Mouse (Mus musculus): ENCODE results near the gene Tas2r144. TPM values are rescaled to one million over a fixed set of nuclear protein-coding genes. Genes with fewer than 3 reads are reported as not detected.

The Tas2r144 gene
- not detected in 2 replicates for polyA plus RNA-seq (2012)

DNA sequence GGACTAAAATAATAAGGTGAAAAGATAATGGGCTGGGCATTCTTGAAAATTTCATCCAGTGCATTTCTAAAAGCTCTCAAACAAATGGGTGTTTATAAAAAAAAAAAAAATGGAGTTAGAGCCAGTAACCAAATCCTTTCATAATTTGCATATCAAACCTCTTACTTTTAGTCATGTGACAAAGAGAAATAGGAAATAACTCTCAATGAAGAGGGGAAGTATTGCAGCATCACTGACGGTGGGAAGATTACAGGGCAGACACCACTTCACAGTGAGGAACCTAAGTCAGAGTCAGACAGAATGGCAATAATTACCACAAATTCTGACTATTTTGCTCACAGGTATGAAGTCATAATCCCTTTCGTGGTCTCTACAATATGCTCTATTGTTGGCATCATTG lies at the start of gene Tas2r144:
TSS of gene Tas2r144 (plus strand) at position 301 of the 400 bp plus-strand sequence.
- Histone ChIP-seq H3K27me3 (ENCODE audit: control insufficient read depth) (no peaks in the 10 kb centered on the region), H3K4me1 (ENCODE audit: control insufficient read depth) (no peaks in the 10 kb centered on the region), H3K36me3 (ENCODE audit: control insufficient read depth) (no peaks in the 10 kb centered on the region), H3K9me3 (ENCODE audit: control insufficient read depth, low read length) (no peaks in the 10 kb centered on the region), H3K4me3 (replicated peaks) (no peak within 1 kb of the TSS)
- TF ChIP-seq GATA1 (IDR thresholded peaks at IDR 0.05; ENCODE audit: low read length) = no peak
- TF ChIP-seq TAL1 (IDR thresholded peaks at IDR 0.05; ENCODE audit: low read length) = no peak

DNA sequence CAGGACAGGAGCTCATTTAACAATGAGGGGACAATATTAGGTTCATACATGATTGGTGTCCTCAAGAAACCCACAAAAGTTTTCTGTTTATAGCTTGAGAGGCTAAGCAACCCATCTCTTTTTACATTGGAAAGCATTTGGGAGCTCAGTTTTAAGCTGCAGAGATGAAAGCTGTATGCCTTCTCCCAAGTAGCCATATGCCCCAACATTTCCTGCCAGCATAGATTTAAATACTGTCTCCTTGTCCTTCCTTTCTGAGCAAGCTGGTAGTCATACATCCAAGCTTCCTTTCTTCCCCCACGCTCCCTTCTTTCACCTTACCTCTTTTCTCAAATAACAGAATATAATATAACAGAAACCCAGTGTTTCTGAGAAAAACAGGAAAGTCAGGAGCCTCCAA lies 32.7 kb upstream of the Tas2r144 start:
- Histone ChIP-seq H3K4me3 (replicated peaks) (no peak overlapping the region), H3K4me1 (ENCODE audit: control insufficient read depth) (no peaks in the 10 kb centered on the region), H3K36me3 (ENCODE audit: control insufficient read depth) (no peaks in the 10 kb centered on the region), H3K27me3 (ENCODE audit: control insufficient read depth) (no peaks in the 10 kb centered on the region), H3K9me3 (ENCODE audit: control insufficient read depth, low read length) (no peaks in the 10 kb centered on the region)
- TF ChIP-seq GATA1 (IDR thresholded peaks at IDR 0.05; ENCODE audit: low read length) (no peak), TAL1 (IDR thresholded peaks at IDR 0.05; ENCODE audit: low read length) (no peak)

DNA sequence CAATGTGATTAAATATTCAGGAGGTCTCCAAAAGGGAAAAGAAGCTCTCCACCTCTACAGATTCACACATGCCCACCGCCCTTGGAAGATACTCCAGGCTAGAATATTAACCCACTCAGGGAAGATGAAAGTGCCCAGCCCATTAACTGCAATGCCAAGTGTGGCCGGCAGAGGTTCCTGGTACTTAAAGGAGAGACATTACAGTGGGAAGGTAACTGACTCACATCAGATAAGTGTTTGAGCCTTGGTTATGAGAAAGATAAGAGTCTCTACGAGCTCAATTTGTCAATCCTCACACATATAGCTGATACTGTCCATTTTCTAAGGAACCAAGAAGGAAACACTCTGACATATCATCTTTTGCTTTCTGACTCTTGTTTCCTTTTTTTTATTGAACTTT lies 28.9 kb upstream of the Tas2r144 start:
- no peaks in the 10 kb centered on the region for H3K36me3 ChIP-seq (ENCODE audit: control insufficient read depth)
- no peaks in the 10 kb centered on the region for H3K27me3 ChIP-seq (ENCODE audit: control insufficient read depth)
- no peaks in the 10 kb centered on the region for H3K9me3 ChIP-seq (ENCODE audit: control insufficient read depth, low read length)
- H3K4me1 ChIP-seq (ENCODE audit: control insufficient read depth) = no peaks in the 10 kb centered on the region
- H3K4me3 ChIP-seq (replicated peaks) = no peak overlapping the region
- TF ChIP-seq TAL1 (IDR thresholded peaks at IDR 0.05; ENCODE audit: low read length) (no peak), GATA1 (IDR thresholded peaks at IDR 0.05; ENCODE audit: low read length) (no peak)

DNA sequence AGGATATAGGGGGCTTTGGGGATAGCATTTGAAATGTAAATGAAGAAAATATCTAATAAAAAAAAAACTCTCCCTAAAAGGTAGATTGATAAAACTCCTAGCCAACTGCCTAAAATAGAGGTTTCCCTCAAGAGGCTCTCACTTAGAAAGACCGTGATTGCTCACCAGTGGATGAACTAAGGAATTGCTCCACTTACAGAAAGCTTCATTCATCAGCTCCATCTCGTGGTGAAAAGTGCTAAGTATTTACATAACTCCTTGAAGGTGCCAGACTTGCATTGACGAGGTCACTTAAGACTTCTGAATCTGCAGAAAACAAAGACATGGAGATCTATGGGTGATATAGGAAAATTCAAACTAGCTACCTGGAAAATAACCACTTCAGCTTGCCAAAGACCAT lies 17.4 kb upstream of the Tas2r144 start:
- Histone ChIP-seq H3K9me3 (ENCODE audit: control insufficient read depth, low read length) (no peaks in the 10 kb centered on the region), H3K4me3 (replicated peaks) (no peak overlapping the region), H3K27me3 (ENCODE audit: control insufficient read depth) (no peaks in the 10 kb centered on the region), H3K4me1 (ENCODE audit: control insufficient read depth) (no peaks in the 10 kb centered on the region), H3K36me3 (ENCODE audit: control insufficient read depth) (no peaks in the 10 kb centered on the region)
- TF ChIP-seq TAL1 (IDR thresholded peaks at IDR 0.05; ENCODE audit: low read length) = no peak
- no peak for TF ChIP-seq GATA1 (IDR thresholded peaks at IDR 0.05; ENCODE audit: low read length)

DNA sequence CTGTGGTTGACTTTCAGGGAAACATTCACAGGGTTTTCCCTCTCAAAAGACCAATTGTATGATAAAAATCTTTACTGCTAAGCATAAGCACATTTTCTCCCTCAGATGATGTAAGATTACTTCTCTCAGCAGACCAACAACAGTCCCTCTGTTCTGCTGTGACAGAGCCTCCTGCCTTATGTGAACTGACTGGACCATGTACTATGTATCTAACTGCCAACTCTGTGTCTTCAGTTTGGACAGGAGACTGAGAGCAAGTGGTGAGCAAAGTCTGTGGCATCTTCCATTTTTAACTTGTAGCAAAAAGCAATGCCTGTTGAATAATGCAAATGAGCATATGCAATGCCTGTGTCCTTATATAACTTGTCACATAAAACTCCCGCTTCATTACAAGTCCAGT lies 15.6 kb upstream of the Tas2r144 start:
- Histone ChIP-seq H3K27me3 (ENCODE audit: control insufficient read depth) (no peaks in the 10 kb centered on the region), H3K36me3 (ENCODE audit: control insufficient read depth) (no peaks in the 10 kb centered on the region), H3K9me3 (ENCODE audit: control insufficient read depth, low read length) (no peaks in the 10 kb centered on the region), H3K4me3 (replicated peaks) (no peak overlapping the region), H3K4me1 (ENCODE audit: control insufficient read depth) (no peaks in the 10 kb centered on the region)
- TF ChIP-seq GATA1 (IDR thresholded peaks at IDR 0.05; ENCODE audit: low read length) (no peak), TAL1 (IDR thresholded peaks at IDR 0.05; ENCODE audit: low read length) (no peak)

DNA sequence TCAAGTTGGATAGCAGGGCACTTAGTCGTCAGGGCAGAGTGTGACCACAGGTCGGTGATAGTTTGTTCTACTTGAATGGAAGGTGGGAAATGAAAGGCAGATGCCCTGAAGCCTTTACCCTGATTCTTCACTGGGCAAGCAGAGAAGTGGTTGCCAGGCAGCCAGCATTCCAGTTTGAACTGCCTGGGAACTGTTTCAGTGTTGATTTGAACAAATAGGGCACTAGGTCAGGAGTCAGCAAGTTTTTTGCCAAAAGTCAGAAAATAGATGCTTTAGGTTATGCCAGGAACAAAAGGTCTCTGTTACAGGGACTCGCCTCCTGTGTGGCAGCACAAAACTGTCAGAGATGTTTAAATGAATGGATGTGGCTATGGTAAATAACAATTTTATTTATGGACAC lies 7.2 kb downstream of the Tas2r144 start:
- H3K4me1 ChIP-seq (ENCODE audit: control insufficient read depth) = no peaks in the 10 kb centered on the region
- no peak for TF ChIP-seq TAL1 (IDR thresholded peaks at IDR 0.05; ENCODE audit: low read length)
- TF ChIP-seq GATA1 (IDR thresholded peaks at IDR 0.05; ENCODE audit: low read length) = no peak
- H3K4me3 ChIP-seq (replicated peaks) = no peak overlapping the region
- H3K27me3 ChIP-seq (ENCODE audit: control insufficient read depth) = no peaks in the 10 kb centered on the region
- no peaks in the 10 kb centered on the region for H3K36me3 ChIP-seq (ENCODE audit: control insufficient read depth)
- no peaks in the 10 kb centered on the region for H3K9me3 ChIP-seq (ENCODE audit: control insufficient read depth, low read length)

DNA sequence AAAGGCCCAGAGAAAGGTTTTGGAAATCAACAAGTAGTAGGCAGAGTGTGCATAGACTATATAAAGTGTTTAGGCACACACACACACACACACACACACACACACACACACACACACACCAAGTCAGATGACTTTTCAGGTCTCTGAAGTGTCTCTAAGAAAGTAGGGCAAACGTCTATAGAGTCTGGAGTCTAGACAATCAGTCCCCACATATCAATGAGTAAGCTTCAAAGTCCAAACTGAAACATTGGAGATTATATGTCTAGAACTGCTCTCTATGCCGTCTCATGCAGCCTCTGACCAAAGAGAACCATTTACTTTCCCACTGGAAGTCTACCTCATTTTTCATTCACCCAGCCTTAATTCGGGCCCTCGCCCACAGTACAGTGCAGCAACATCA lies 9.9 kb downstream of the Tas2r144 start:
- Histone ChIP-seq H3K36me3 (ENCODE audit: control insufficient read depth) (no peaks in the 10 kb centered on the region), H3K4me3 (replicated peaks) (no peak overlapping the region), H3K4me1 (ENCODE audit: control insufficient read depth) (no peaks in the 10 kb centered on the region), H3K9me3 (ENCODE audit: control insufficient read depth, low read length) (no peaks in the 10 kb centered on the region), H3K27me3 (ENCODE audit: control insufficient read depth) (no peaks in the 10 kb centered on the region)
- TF ChIP-seq TAL1 (IDR thresholded peaks at IDR 0.05; ENCODE audit: low read length) = no peak
- no peak for TF ChIP-seq GATA1 (IDR thresholded peaks at IDR 0.05; ENCODE audit: low read length)

DNA sequence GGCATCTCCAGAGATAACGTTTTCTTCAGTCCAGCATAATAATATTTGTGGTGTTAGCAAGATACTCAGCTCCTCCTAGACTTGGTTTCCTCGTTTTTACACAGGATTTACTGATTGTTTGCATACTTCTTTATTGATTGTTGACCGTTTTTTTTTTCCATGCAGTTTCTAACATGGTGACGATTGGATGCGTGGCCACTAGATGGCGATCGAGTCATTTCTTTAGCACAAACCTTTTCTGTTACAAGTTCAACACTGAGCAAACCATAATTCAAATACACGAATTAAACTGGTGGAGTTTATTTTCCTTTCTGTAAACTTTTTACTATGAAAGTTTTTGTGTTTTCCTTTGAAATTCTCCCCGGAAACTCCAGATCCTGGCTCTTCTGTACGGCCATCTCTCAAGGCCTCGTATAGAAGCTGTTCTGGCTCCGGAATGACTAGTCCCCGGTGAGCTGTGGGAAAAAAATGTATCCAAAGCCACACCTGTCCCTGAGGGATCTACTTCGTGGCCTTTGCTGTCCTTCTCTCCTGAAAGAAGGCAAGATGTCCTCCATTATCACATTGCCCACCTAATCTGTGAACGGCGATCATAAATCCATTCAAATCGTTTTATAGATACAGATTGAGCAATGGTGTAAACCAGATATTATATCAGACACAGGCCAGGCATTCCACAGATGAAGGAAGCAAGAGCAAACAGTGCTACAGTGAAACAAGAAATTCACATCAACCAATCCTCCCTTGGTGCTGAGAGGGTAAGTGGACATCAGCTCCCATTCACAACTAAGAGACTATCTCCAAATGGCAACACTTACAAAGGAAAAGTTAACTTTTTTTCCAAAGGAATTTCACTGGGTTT lies 12.3 kb downstream of the Tas2r144 start:
- no peaks in the 10 kb centered on the region for H3K9me3 ChIP-seq (ENCODE audit: control insufficient read depth, low read length)
- no peaks in the 10 kb centered on the region for H3K4me1 ChIP-seq (ENCODE audit: control insufficient read depth)
- no peak overlapping the region for H3K4me3 ChIP-seq (replicated peaks)
- TF ChIP-seq TAL1 (IDR thresholded peaks at IDR 0.05; ENCODE audit: low read length) (no peak), GATA1 (IDR thresholded peaks at IDR 0.05; ENCODE audit: low read length) (no peak)
- no peaks in the 10 kb centered on the region for H3K36me3 ChIP-seq (ENCODE audit: control insufficient read depth)
- no peaks in the 10 kb centered on the region for H3K27me3 ChIP-seq (ENCODE audit: control insufficient read depth)

DNA sequence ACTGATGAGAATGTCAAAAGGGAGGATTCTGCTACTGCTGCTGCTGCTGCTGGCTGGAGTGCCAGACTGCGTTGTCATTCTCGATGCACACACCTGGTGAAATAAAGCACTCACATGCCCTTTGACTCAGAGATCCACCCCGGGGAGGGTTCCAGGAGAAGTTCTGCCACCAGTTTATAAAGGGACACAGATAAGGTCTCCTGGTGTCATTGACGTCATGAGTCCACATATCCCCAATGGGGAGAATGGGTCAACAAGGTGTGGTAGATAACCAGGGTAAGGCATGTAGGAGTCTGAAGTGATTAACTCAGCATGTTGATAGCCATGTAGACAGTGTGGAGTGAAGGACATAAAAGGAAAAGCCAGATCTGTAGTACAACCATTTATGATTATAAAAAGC lies 14.5 kb downstream of the Tas2r144 start:
- Histone ChIP-seq H3K9me3 (ENCODE audit: control insufficient read depth, low read length) (no peaks in the 10 kb centered on the region), H3K27me3 (ENCODE audit: control insufficient read depth) (no peaks in the 10 kb centered on the region), H3K4me1 (ENCODE audit: control insufficient read depth) (no peaks in the 10 kb centered on the region), H3K36me3 (ENCODE audit: control insufficient read depth) (no peaks in the 10 kb centered on the region), H3K4me3 (replicated peaks) (no peak overlapping the region)
- TF ChIP-seq TAL1 (IDR thresholded peaks at IDR 0.05; ENCODE audit: low read length) (no peak), GATA1 (IDR thresholded peaks at IDR 0.05; ENCODE audit: low read length) (no peak)

Measured in erythroblast, embryonic 14.5 days (primary cell).